9 mouse cellular contexts compared by ENCODE assay signal in genomic region chr17:87330921-87331291, GRCm38 (mm10). TPM values are rescaled to one million over a fixed set of nuclear protein-coding genes. Genes with fewer than 3 reads are reported as not detected.
A peak's percentile ranks its signal among the peaks of the same experiment; 100 is the strongest.
DNase-seq lines count a peak whose midpoint lies in the region; ATAC-seq and TF ChIP-seq lines count a peak whose summit lies in the region.
"Had no signal": no experiment of that assay in that cellular context is flagged by ENCODE, and none has a peak within 500 bp of the region (broad histone marks: within the 10 kb centered on the region; RNA-seq: fewer than 3 reads in every experiment).

No protein-coding gene starts in this region.

- peak; percentile 38; the same call in 1 of the 2 replicates for ATAC-seq in hindbrain, embryonic 14.5 days (ENCODE audit: low FRiP score)
- ATAC-seq in stomach, postnatal 0 days (ENCODE audit: low FRiP score, low TSS enrichment) = peak; percentile 73

- WGBS in hindbrain, embryonic 14.5 days = under 1% methylated on average over 11 of the region's 11 CpGs
- whole genome bisulfite sequencing in stomach, postnatal 0 days = 5% methylated on average over 11 of the region's 11 CpGs

- peak overlapping the region; percentile 2; the same call in 1 of the 2 replicates for H3K4me2 ChIP-seq in hindbrain, embryonic 14.5 days (replicated peaks)
- H3K4me2 ChIP-seq in stomach, postnatal 0 days (replicated peaks; ENCODE audit: low read depth) = peak overlapping the region; percentile 2; the same call in 1 of the 2 replicates

- H3K4me1 ChIP-seq in hindbrain, embryonic 14.5 days (replicated peaks; ENCODE audit: control insufficient read depth, insufficient read depth, low read length) = peaks cover 53% of the 10 kb centered on the region
- H3K4me1 ChIP-seq in stomach, postnatal 0 days (replicated peaks; ENCODE audit: control insufficient read depth, insufficient read depth) = no peaks in the 10 kb centered on the region

- TF ChIP-seq EP300 in stomach, postnatal 0 days (optimal IDR thresholded peaks at IDR 0.05) = no peak

- H3K9me3 ChIP-seq in hindbrain, embryonic 14.5 days (ENCODE audit: control insufficient read depth, low read length) = no peaks in the 10 kb centered on the region
- H3K9me3 ChIP-seq in stomach, postnatal 0 days (ENCODE audit: control insufficient read depth, low read length) = no peaks in the 10 kb centered on the region

- peak; percentile 32; the same call in 1 of the 2 replicates for TF ChIP-seq CTCF in stomach, postnatal 0 days (IDR thresholded peaks at IDR 0.05; ENCODE audit: low read depth)

- no peak overlapping the region for H3K4me3 ChIP-seq in hindbrain, embryonic 14.5 days (replicated peaks; ENCODE audit: low read length)
- H3K4me3 ChIP-seq in stomach, postnatal 0 days (ENCODE audit: low read depth, low read length) = no peak overlapping the region
- H3K4me3 ChIP-seq: myocyte had no signal

- peak; percentile 40 for DNase-seq in right cerebral cortex, postnatal 14 days
- DNase-seq in right cerebral cortex, adult 18-20 months = no peak
- peak; percentile 69 for DNase-seq in embryo, embryonic 9.5 days (ENCODE audit: extremely low spot score)
- DNase-seq in hindbrain, embryonic 14.5 days (ENCODE audit: low spot score) = peak; percentile 39
- peak; percentile 63 for DNase-seq in lung, postnatal 10 days
- DNase-seq in stomach, postnatal 0 days (ENCODE audit: low spot score) = peak; percentile 74
- DNase-seq in left cerebral cortex, adult 8-10 months (ENCODE audit: low spot score in 2 of 2) = no peak
- no peak for DNase-seq in thymus, postnatal 0 days (ENCODE audit: low spot score)

- no peaks in the 10 kb centered on the region for H3K27me3 ChIP-seq in hindbrain, embryonic 14.5 days (ENCODE audit: control insufficient read depth, insufficient read depth, low read length)
- H3K27me3 ChIP-seq in stomach, postnatal 0 days (ENCODE audit: control insufficient read depth, insufficient read depth, low read length) = no peaks in the 10 kb centered on the region

- no peaks in the 10 kb centered on the region for H3K36me3 ChIP-seq in hindbrain, embryonic 14.5 days (replicated peaks; ENCODE audit: control insufficient read depth, insufficient read depth)
- H3K36me3 ChIP-seq in stomach, postnatal 0 days (ENCODE audit: control insufficient read depth, insufficient read depth, low read length) = no peaks in the 10 kb centered on the region

- peak overlapping the region; percentile 78 for H3K27ac ChIP-seq in hindbrain, embryonic 14.5 days
- peak overlapping the region; percentile 81 for H3K27ac ChIP-seq in stomach, postnatal 0 days (replicated peaks)

- H3K9ac ChIP-seq in hindbrain, embryonic 14.5 days = 0 out of 2 replicates have a peak overlapping the region, but pooled peaks have one; percentile 34
- no peak overlapping the region for H3K9ac ChIP-seq in stomach, postnatal 0 days (ENCODE audit: low read length)

RNA-seq across cellular contexts. Expression of gene Ttc7, which starts 48.2 kb away (rescaled TPM):
- polyA plus RNA-seq in hindbrain, embryonic 14.5 days (2014; fragmentation: Nextera tagmentation; extraction: Ambion mirVana) = 5.0 and 6.3 TPM in 2 replicates
- polyA plus RNA-seq in stomach, postnatal 0 days (2015; fragmentation: Nextera tagmentation; extraction: Ambion mirVana) = 19.9 and 21.2 TPM in 2 replicates
- 10 to 100 TPM; 12.8 to 14.8 (median 13.1) TPM for total RNA-seq in left cerebral cortex, adult 8-10 months (2022)
- polyA plus RNA-seq in thymus, postnatal 0 days (2015; fragmentation: Nextera tagmentation; extraction: Ambion mirVana) = 31.2 and 33.5 TPM in 2 replicates

Comparison
In these comparisons a context has a peak if more than half of its experiments do, and no peak if none do; other contexts are left out.
1. DNase-seq: peak in right cerebral cortex, postnatal 14 days (single experiment), embryo, embryonic 9.5 days (single experiment), hindbrain, embryonic 14.5 days (single experiment), lung, postnatal 10 days (single experiment) and stomach, postnatal 0 days (single experiment); none in right cerebral cortex, adult 18-20 months (single experiment), left cerebral cortex, adult 8-10 months (0 of 2) and thymus, postnatal 0 days (single experiment).